Mouse (Mus musculus): ENCODE data around the gene Fn3k. TPM values are rescaled to one million over a fixed set of nuclear protein-coding genes. Genes with fewer than 3 reads are reported as not detected.

Gene Fn3k
- polyA plus RNA-seq, 1 experiment: 2.6 TPM

DNA sequence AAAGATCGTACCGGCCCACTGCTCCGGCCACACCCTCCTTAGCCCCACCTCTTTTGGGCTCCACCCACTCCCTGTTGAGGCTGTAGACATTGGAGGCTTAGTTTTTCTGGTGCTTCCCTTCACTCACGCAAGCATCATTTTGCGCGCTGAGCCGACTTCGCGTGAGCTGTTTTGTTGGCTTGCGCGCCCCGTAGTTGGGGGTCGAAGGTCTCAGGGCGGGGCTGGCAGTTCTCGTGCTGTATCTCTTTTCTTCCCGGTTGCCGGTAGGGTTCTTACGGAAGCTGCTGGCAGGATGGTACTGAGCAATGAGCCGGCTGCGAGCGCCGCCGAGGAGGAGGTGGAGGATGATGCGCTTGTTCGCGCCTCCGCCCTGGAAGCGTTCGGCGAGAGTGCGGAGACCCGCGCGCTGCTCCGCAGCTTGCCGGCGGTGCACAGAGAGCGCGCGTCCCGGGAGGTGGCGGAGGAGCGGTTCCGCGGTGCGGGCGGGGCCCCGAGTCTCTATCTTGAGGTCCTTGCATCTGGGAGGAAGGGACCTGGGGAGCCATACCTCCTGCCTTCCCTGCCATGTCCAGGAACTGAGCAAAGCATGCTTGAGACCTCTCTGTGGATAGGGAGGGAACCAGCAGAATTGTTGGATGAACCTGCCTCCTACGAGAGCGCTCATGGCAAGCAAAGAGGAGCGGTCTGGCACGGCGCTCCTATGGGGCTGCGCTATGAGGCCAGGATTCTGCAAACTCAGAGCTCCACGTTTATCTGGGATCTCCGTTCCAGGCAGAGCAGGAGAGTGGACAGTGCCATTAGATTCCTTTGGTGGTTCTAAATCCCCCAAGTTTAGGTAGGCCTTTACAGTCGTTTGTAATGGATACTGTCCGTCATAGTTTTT lies 17.3 kb downstream of the Fn3k start, which contains the start of gene Tbcd:
Tbcd (plus strand) TSS at position 197 of the 883 bp plus-strand sequence.
- peak; percentile 94 for DNase-seq (ENCODE audit: low spot score)

GRCm38 (mm10) chr11:121457874-121458273 lies 23.2 kb downstream of the Fn3k start:
- no peak for DNase-seq (ENCODE audit: low spot score)

DNA sequence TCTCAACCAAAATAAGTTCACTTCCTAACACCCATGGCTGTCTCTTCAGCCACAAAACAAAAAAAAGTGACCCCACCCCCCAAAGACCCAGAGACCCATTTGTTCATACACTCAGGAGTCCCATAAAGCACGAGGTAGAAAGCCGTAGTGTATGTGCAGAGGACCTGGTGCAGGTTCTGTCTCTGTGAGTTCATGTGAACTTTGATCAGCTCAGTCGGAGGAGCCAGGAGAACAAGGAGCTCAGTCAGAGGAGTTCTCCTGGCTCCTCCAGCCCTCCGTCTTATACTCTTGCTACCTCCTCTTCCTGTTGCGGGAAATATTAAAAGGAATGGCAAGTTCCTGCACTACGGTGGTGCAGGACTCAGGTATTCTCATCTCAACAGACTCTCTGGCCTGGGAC lies 32.7 kb downstream of the Fn3k start:
- DNase-seq (ENCODE audit: low spot score): no peak

GRCm38 (mm10) chr11:121474831-121475230 lies 40.1 kb downstream of the Fn3k start:
- DNase-seq (ENCODE audit: low spot score): no peak

DNA sequence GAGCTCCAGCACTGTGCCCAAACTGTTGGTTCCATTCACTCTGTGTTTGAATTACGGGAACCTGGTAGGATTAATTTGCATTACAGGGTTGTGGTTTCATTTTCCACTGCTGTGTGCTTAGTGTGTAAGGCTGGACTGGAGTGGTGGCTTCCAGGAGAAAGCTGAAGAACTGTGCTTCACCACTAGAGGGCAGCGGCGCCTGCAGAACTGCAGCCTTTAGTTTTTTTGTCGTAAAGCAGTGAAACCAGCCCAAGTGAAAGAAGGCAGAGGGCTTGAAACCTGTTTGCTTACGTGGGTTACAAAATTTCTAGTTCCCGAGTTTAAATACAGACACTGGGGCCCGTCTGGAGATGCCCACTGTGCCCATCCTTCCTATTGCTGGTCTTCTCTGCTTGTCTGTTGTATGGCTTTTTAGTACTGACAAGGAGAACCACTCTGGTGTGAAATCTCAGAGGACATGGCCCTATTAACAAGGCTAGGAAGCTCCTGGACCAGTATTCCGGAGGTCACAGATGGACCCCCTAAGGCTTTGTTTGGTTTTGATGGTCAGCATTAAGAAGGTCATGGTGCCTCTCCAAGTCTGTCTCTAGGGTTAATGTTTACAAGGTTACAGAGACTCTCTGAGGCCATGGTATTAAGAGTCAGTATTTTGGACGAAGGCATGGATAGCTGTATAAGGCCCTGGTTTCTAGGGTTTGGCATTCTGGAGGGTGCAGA lies 41.1 kb downstream of the Fn3k start:
- DNase-seq (ENCODE audit: low spot score): peak; percentile 37

- no peak for DNase-seq (ENCODE audit: low spot score)
These were observed 44.9 kb downstream of the Fn3k start for GRCm38 (mm10) chr11:121479476-121480203.

- no peak for DNase-seq (ENCODE audit: low spot score)
These were observed 46.4 kb downstream of the Fn3k start for GRCm38 (mm10) chr11:121481129-121481528.

GRCm38 (mm10) chr11:121485882-121486281 lies 51.2 kb downstream of the Fn3k start:
- no peak for DNase-seq (ENCODE audit: low spot score)

DNA sequence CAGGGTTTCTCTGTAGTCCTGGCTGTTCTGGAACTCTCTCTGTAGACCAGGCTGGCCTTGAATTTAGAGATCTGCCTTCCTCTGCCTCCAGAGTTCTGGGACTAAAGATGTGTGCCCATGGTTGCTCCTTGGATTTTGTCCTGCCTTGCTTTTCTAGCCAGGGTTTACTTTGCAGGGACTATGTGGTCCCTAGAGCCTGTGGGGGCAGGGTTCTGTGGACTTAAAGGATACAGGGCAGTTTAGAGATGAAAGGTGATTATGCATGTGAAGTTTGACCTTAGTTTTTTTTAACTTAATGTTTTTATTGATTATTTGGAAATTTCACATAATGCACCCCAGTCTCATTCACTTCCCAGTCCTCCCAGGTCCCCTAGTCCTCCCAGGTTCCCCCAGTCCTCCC lies 55.9 kb downstream of the Fn3k start:
- no peak for DNase-seq (ENCODE audit: low spot score)

Other genes starting within 250 kb of the Fn3k start
- gene Hexdc, start 230.5 kb upstream of the Fn3k start, polyA plus RNA-seq (2012; rRNA removed): 18.6 and 27.6 TPM in 2 replicates
- gene Ogfod3, start 230.2 kb upstream of the Fn3k start, polyA plus RNA-seq (2012; rRNA removed): 7.4 and 9.9 TPM in 2 replicates
- 43.4 and 56.3 TPM in 2 replicates for gene Cybc1, start 205.6 kb upstream of the Fn3k start, polyA plus RNA-seq (2012; rRNA removed)
- 19.3 and 23.2 TPM in 2 replicates for gene Narf, start 197.7 kb upstream of the Fn3k start, polyA plus RNA-seq (2012; rRNA removed)
- 15.9 and 18.8 TPM in 2 replicates for gene Foxk2, start 174.9 kb upstream of the Fn3k start, polyA plus RNA-seq (2012; rRNA removed)
- 50.2 and 62.7 TPM in 2 replicates for gene Wdr45b, start 80.5 kb upstream of the Fn3k start, polyA plus RNA-seq (2012; rRNA removed)
- 4.3 and 4.5 TPM in 2 replicates for gene Rab40b, start 46.7 kb upstream of the Fn3k start, polyA plus RNA-seq (2012; rRNA removed)
- gene Fn3krp, start 13.5 kb upstream of the Fn3k start, polyA plus RNA-seq (2012; rRNA removed): 8.7 and 11.2 TPM in 2 replicates
- 42.5 and 44.8 TPM in 2 replicates for gene Tbcd, start 17.0 kb downstream of the Fn3k start, polyA plus RNA-seq (2012; rRNA removed)
- gene Zfp750, start 84.4 kb downstream of the Fn3k start, polyA plus RNA-seq (2012; rRNA removed): 11.4 and 15.0 TPM in 2 replicates
- 11.2 and 13.1 TPM in 2 replicates for gene B3gntl1, start 238.2 kb downstream of the Fn3k start, polyA plus RNA-seq (2012; rRNA removed)